Mouse (Mus musculus) limb, embryonic 14.5 days (tissue): ENCODE data around the gene Eya3. TPM values are rescaled to one million over a fixed set of nuclear protein-coding genes. Genes with fewer than 3 reads are reported as not detected.
A peak's percentile ranks its signal among the peaks of the same experiment; 100 is the strongest.
"Not testable (repeated sequence)": the region's sequence is repeated elsewhere in the genome, so short reads cannot be mapped to it uniquely, and the experiment has no call there.

Experiments
- ATAC-seq: fragments of 200-750 bp; cut with Nextera tagmentation; 2 replicates; pipeline ENCODE4 v1.8.0; 2017; ENCODE audit warnings: low read depth, moderate number of reproducible peaks, moderate TSS enrichment; ENCODE audit not compliant: low FRiP score
- DNase-seq: peaks from one replicate; pipeline ENCODE4 v3.0.0-alpha.2; 2015; ENCODE audit warnings: low spot score
- H3K27ac ChIP-seq: fragments of 300-500 bp; sonication (generic); replicated peaks from 2 replicates; pipeline ENCODE4 v1.5.1; 2014; ENCODE audit warnings: low read depth, mild to moderate bottlenecking, low read length, moderate library complexity, mixed read lengths
- H3K27me3 ChIP-seq: fragments of 300-500 bp; sonication (generic); 2 replicates; pipeline ENCODE4 v1.6.1; 2014; ENCODE audit warnings: low read length, mixed read lengths; ENCODE audit not compliant: control insufficient read depth, insufficient read depth
- H3K36me3 ChIP-seq: fragments of 300-500 bp; sonication (generic); 2 replicates; pipeline ENCODE4 v1.6.1; 2014; ENCODE audit warnings: mild to moderate bottlenecking, low read length, moderate library complexity, mixed read lengths; ENCODE audit not compliant: control insufficient read depth, insufficient read depth
- H3K4me1 ChIP-seq: fragments of 300-500 bp; sonication (generic); 2 replicates; pipeline ENCODE4 v1.6.1; 2014; ENCODE audit warnings: antibody characterized with exemption, low read length, mixed read lengths; ENCODE audit not compliant: control insufficient read depth, insufficient read depth
- H3K4me2 ChIP-seq: fragments of 300-500 bp; sonication (generic); replicated peaks from 2 replicates; pipeline ENCODE4 v1.6.1; 2014; ENCODE audit warnings: low read depth, mild to moderate bottlenecking, low read length, moderate library complexity; ENCODE audit not compliant: severe bottlenecking
- H3K4me3 ChIP-seq: fragments of 300-500 bp; sonication (generic); replicated peaks from 2 replicates; pipeline ENCODE4 v1.5.1; 2014; ENCODE audit warnings: low read length
- H3K9ac ChIP-seq: fragments of 300-500 bp; sonication (generic); 2 replicates; pipeline ENCODE4 v1.6.1; 2014; ENCODE audit warnings: mild to moderate bottlenecking, low read depth, low read length, moderate library complexity; ENCODE audit not compliant: severe bottlenecking
- H3K9me3 ChIP-seq: fragments of 300-500 bp; sonication (generic); 2 replicates; pipeline ENCODE4 v1.6.1; 2016; ENCODE audit warnings: low read length; ENCODE audit not compliant: control insufficient read depth
- POLR2A ChIP-seq: fragments of 200-500 bp; IDR thresholded peaks from 2 replicates; pipeline ENCODE4 v1.8.0; 2012; ENCODE audit warnings: inconsistent platforms, mild to moderate bottlenecking, moderate library complexity, borderline replicate concordance; ENCODE audit not compliant: insufficient read depth, insufficient read length; ENCODE audit errors: extremely low read depth
- WGBS: fragments of 180-500 bp; shearing (Covaris S2); extraction: QIAGEN DNeasy Blood & Tissue Kit; methylation state at CpG from one replicate; pipeline ENCODE4 v1.1.7; 2014; 5-methylcytosine and 5-hydroxymethylcytosine counted together
- polyA plus RNA-seq, 2 experiments: library from polyadenylated mRNA; depleted of rRNA in 1 of 2; stranded (reverse) in 1 of 2; unstranded in 1 of 2; fragments of >200 nt; fragmentation: Nextera tagmentation in 1 of 2; extraction: Ambion mirVana in 1 of 2; gene quantifications; 2 replicates each; pipeline versions ENCODE4 v1.2.1 to v1.2.3; 2012 to 2014

The Eya3 gene
- polyA plus RNA-seq, 2 experiments: 24.3 to 42.0 TPM

GRCm38 (mm10) chr4:132757633-132758351 lies 119.0 kb downstream of the Eya3 start:
- no peak for TF ChIP-seq POLR2A
- Histone ChIP-seq H3K36me3 (no peaks in the 10 kb centered on the region), H3K4me2 (peak overlapping the region; percentile 79; the same call in 1 of the 2 replicates), H3K4me1 (peaks cover 4% of the 10 kb centered on the region; the same call in 1 of the 2 replicates), H3K9me3 (no peaks in the 10 kb centered on the region), H3K27me3 (no peaks in the 10 kb centered on the region), H3K27ac (no peak overlapping the region), H3K4me3 (no peak overlapping the region), H3K9ac (no peak overlapping the region)
- ATAC-seq (no peak), DNase-seq (no peak)
- 82% methylated on average over 7 of the region's 7 CpGs for WGBS

- 81% methylated on average over 3 of the region's 3 CpGs for WGBS
- no peaks in the 10 kb centered on the region for H3K27me3 ChIP-seq
- H3K9me3 ChIP-seq: no peaks in the 10 kb centered on the region
- ATAC-seq: no peak
- peaks cover 4% of the 10 kb centered on the region; the same call in 1 of the 2 replicates for H3K4me1 ChIP-seq
- H3K4me2 ChIP-seq: no peak overlapping the region
- DNase-seq: no peak
- no peaks in the 10 kb centered on the region for H3K36me3 ChIP-seq
- TF ChIP-seq POLR2A: no peak
- H3K4me3 ChIP-seq: no peak overlapping the region
- no peak overlapping the region for H3K9ac ChIP-seq
- no peak overlapping the region for H3K27ac ChIP-seq
Measured at GRCm38 (mm10) chr4:132760296-132760695, 121.5 kb downstream of the Eya3 start.

GRCm38 (mm10) chr4:132762602-132763001 lies 123.8 kb downstream of the Eya3 start:
- TF ChIP-seq POLR2A: no peak
- 74% methylated on average over 6 of the region's 6 CpGs for WGBS

GRCm38 (mm10) chr4:132763125-132763524 lies 124.3 kb downstream of the Eya3 start:
- not testable (repeated sequence) for H3K36me3 ChIP-seq, DNase-seq, H3K9ac ChIP-seq, H3K27ac ChIP-seq, ATAC-seq, H3K9me3 ChIP-seq, H3K27me3 ChIP-seq, H3K4me3 ChIP-seq, H3K4me1 ChIP-seq, H3K4me2 ChIP-seq
- WGBS: 86% methylated on average over 3 of the region's 3 CpGs

More at GRCm38 (mm10) chr4:132762602-132763001, 123.8 kb downstream of the Eya3 start:
- H3K9ac ChIP-seq: no peak overlapping the region
- no peaks in the 10 kb centered on the region for H3K36me3 ChIP-seq
- no peaks in the 10 kb centered on the region for H3K27me3 ChIP-seq
- H3K4me2 ChIP-seq: no peak overlapping the region
- DNase-seq: no peak
- no peak overlapping the region for H3K4me3 ChIP-seq
- no peak overlapping the region for H3K27ac ChIP-seq
- H3K4me1 ChIP-seq: no peaks in the 10 kb centered on the region
- no peak for ATAC-seq
- H3K9me3 ChIP-seq: no peaks in the 10 kb centered on the region

DNA sequence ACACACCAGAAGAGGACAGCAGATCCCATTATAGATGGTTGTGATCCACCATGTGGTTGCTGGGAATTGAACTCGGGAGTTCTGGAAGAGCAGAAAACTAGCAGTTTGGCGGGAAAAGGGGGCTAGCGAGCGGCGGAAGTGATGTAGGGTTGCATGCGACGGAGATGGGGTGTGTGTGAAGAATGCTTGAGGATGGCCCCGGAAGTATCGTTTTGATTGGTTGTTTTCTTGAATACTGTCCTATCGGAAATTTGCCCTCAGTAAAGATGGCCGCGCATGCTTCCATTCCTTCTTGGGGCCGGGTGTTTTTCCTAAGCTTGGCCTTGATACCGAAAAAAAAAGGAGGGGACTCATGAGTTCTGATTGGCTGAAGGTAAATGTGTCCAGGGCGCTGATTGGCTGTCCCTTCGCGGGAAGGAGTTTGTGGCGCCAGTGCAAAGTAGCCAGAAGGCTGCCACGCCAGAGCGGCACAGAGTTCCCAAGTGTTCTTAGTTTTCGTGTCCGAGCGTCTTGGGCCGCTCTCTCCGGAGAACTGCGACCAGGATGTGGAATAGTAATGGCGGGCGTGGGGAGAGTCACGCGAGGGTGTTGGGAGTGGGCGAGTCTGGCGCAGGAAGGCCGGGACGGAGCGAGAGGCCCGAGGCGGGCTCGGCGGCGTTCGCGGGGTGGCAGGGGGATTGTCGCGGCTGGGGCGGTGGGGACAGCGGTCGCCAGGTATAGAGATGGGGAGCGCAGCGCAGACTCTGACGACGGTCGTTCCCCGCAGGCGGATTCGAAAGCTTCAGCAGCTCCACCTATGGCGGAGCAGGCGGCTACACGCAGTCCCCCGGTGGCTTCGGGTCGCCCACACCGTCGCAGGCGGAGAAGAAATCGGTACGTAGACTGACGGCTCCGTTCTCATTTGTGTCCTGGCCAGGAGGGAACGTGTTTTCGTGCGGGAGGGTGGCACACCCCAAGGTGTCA lies 129.4 kb downstream of the Eya3 start, which contains the start of gene Rpa2:
Rpa2 (plus strand) TSS at position 419 of the 963 bp plus-strand sequence.
- Histone ChIP-seq H3K27ac (peak within 1 kb of the TSS; percentile 68), H3K36me3 (peaks cover 31% of the 10 kb centered on the region), H3K4me1 (peaks cover 3% of the 10 kb centered on the region; the same call in 1 of the 2 replicates), H3K9me3 (no peaks in the 10 kb centered on the region), H3K27me3 (no peaks in the 10 kb centered on the region), H3K9ac (peak within 1 kb of the TSS; percentile 76), H3K4me3 (peak within 1 kb of the TSS; percentile 67), H3K4me2 (peak within 1 kb of the TSS; percentile 76)
- WGBS: under 1% methylated on average over 70 of the region's 71 CpGs
- DNase-seq: peak; percentile 100
- ATAC-seq: peak; percentile 97
- no peak for TF ChIP-seq POLR2A
